Mouse (Mus musculus): ENCODE measurements around the gene D830030K20Rik. TPM values are rescaled to one million over a fixed set of nuclear protein-coding genes. Genes with fewer than 3 reads are reported as not detected.
"Not testable (repeated sequence)": the region's sequence is repeated elsewhere in the genome, so short reads cannot be mapped to it uniquely, and the experiment has no call there.

D830030K20Rik gene
- polyA plus RNA-seq (2016; fragmentation: Nextera tagmentation; extraction: Ambion mirVana) = 9.5 and 9.9 TPM in 2 replicates

DNA sequence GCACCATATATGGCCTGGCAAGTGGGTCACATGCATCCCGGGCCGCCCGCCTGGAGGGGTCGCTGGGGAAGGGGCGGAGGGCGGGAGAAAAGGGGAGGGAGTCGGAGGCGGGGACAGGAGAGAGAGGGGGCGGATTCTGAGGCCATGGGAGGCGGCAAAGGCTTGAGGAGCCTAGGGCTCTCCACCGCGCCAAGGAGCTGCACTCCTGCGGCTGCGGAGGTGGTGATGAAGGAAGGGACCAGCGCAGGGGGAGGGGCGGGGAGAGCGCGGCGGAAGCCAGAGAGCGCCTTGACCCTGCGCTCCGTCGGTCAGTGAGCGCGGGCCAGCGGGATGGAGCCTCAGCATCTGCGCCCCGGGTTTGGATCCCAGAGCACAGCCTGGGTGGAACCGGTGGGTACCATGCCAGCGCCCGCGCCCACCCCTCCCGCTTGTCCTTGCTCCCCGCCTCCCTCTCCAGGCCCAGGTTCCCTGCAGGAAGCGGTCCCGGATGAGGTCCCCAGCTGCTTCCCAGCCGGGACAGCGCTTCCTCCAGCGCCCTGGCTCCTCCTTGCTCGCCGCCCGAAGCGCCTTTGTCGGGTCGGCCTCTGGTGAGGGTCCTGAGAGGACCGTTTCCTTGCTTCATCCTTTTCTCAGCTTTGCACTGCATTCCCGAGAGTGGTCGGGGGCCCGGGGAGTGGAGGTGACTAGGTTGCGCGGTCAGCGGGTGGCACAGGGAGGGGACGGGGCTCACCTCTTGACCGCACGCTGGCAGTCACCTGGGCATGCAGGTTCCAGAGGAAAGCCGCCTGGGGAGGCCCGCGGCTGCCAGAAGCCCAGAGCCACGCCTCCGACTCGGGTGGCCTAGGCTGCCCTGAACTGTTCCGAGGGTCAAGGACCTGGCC is at the start of gene D830030K20Rik:
D830030K20Rik (plus strand) TSS at position 217 of the 881 bp plus-strand sequence.
- not testable (repeated sequence) for H3K4me1 ChIP-seq; H3K27me3 ChIP-seq (ENCODE audit: poor library complexity, severe bottlenecking); H3K9me3 ChIP-seq; H3K36me3 ChIP-seq (replicated peaks)
- WGBS = under 1% methylated on average over 27 of the region's 62 CpGs
- Histone ChIP-seq H3K4me3 (peak within 1 kb of the TSS; percentile 58), H3K27ac (peak within 1 kb of the TSS; percentile 58)
- peak; percentile 23 for DNase-seq (ENCODE audit: extremely low spot score, low spot score)

DNA sequence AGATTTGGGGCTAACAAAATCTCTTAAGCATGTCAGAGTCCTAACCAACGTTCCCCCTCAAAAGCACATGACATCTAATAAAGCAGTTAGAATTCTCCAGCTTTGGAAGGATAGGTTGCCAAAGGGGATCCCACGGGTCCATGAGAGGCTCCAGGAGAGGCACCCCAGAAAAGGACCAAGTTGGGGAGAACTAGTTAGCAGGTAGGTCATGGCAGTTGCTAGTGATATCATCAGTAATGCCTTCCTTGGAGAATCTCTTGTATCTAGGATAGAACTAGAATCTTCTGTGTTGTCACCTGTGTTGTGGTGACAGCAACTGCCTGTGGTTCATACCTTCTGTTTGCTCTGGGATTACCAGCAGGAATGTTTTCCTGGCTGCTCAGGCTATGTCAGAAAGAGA is 20.3 kb upstream of the D830030K20Rik start, which contains the start of gene Gm5795:
Gm5795 (plus strand) TSS at position 301 of the 400 bp plus-strand sequence.
- H3K27me3 ChIP-seq (ENCODE audit: poor library complexity, severe bottlenecking) = not testable (repeated sequence)

DNA sequence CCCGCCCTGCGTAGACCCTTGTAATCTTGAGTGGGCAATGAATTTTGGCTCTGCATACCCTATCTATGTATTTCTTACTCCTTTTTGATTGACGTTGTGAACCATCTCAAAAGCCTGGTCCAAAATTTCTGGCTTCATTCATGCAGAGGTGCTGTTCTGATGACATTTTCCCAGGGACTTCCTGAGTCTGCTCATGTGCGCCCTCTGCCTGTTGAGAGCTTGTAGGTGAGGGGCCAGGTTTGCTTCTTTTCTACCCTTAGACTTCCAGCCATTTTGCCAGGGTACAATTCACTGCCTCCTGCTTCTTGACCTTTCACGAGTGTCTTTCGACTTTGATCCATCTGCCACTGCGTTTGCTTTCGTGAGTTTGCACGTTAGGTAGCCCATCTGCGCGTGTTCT is 1.1 kb downstream of the D830030K20Rik start:
- not testable (repeated sequence) for H3K4me1 ChIP-seq, H3K27ac ChIP-seq

More for the DNA sequence above, 20.3 kb upstream of the D830030K20Rik start, which contains the start of gene Gm5795:
- H3K9me3 ChIP-seq; DNase-seq (ENCODE audit: extremely low spot score, low spot score); H3K4me3 ChIP-seq; H3K27ac ChIP-seq; H3K36me3 ChIP-seq (replicated peaks); H3K4me1 ChIP-seq: not testable (repeated sequence)
- WGBS = no CpG with 5 or more reads among the region's 2 CpGs

DNA sequence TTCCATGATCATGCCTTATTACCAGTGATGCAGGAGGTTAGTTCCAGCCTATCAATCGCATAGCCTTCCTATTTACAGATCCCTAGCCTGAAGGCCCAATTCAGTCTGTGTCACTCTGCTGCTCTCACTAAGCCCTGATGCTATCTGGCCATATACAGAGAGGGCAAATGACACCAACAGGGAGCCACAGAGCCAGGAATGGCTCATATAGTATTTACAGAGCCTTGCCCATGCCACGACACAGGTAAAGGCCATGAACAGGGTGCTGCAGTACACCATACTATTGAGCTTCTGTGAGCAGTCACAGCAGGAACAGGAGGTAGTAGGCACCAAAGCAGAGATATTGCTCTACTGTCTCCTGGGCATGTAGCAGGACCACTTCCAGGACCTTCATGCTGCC is 54.2 kb downstream of the D830030K20Rik start:
- H3K4me3 ChIP-seq; H3K36me3 ChIP-seq (replicated peaks); H3K27me3 ChIP-seq (ENCODE audit: poor library complexity, severe bottlenecking); H3K27ac ChIP-seq; H3K4me1 ChIP-seq; H3K9me3 ChIP-seq; DNase-seq (ENCODE audit: extremely low spot score, low spot score): not testable (repeated sequence)
- WGBS = 82% methylated on average over 2 of the region's 2 CpGs

More for the DNA sequence above, 1.1 kb downstream of the D830030K20Rik start:
- 9% methylated on average over 10 of the region's 11 CpGs for WGBS
- H3K36me3 ChIP-seq (replicated peaks); H3K4me3 ChIP-seq; H3K9me3 ChIP-seq; H3K27me3 ChIP-seq (ENCODE audit: poor library complexity, severe bottlenecking): not testable (repeated sequence)
- peak; percentile 14 for DNase-seq (ENCODE audit: extremely low spot score, low spot score)

Other genes starting within 250 kb of the D830030K20Rik start
- not detected in 2 replicates for gene Gm2888, start 178.5 kb upstream of the D830030K20Rik start, polyA plus RNA-seq (2016; fragmentation: Nextera tagmentation; extraction: Ambion mirVana)
- 3.1 and 3.4 TPM in 2 replicates for gene Gm2897, start 159.2 kb upstream of the D830030K20Rik start, polyA plus RNA-seq (2016; fragmentation: Nextera tagmentation; extraction: Ambion mirVana)
- not detected in 2 replicates for gene Gm10340, start 74.5 kb upstream of the D830030K20Rik start, polyA plus RNA-seq (2016; fragmentation: Nextera tagmentation; extraction: Ambion mirVana)
- not detected in 2 replicates for gene Gm5795, start 20.2 kb upstream of the D830030K20Rik start, polyA plus RNA-seq (2016; fragmentation: Nextera tagmentation; extraction: Ambion mirVana)
- not detected in 2 replicates for gene Gm2956, start 124.1 kb downstream of the D830030K20Rik start, polyA plus RNA-seq (2016; fragmentation: Nextera tagmentation; extraction: Ambion mirVana)
- not detected in 2 replicates for gene Gm10413, start 186.6 kb downstream of the D830030K20Rik start, polyA plus RNA-seq (2016; fragmentation: Nextera tagmentation; extraction: Ambion mirVana)
- 1.0 and 1.3 TPM in 2 replicates for gene Gm10409, start 204.1 kb downstream of the D830030K20Rik start, polyA plus RNA-seq (2016; fragmentation: Nextera tagmentation; extraction: Ambion mirVana)
- 1.1 and 1.3 TPM in 2 replicates for gene Gm3005, start 219.6 kb downstream of the D830030K20Rik start, polyA plus RNA-seq (2016; fragmentation: Nextera tagmentation; extraction: Ambion mirVana)
- gene Gm10408, start 240.9 kb downstream of the D830030K20Rik start, polyA plus RNA-seq (2016; fragmentation: Nextera tagmentation; extraction: Ambion mirVana) = not detected in 2 replicates